24 mouse cellular contexts compared by ENCODE assay signal in genomic region chr1:97761477-97761876, GRCm38 (mm10). TPM values are rescaled to one million over a fixed set of nuclear protein-coding genes. Genes with fewer than 3 reads are reported as not detected.
A peak's percentile ranks its signal among the peaks of the same experiment; 100 is the strongest.
DNase-seq lines count a peak whose midpoint lies in the region; ATAC-seq and TF ChIP-seq lines count a peak whose summit lies in the region.
"Had no signal": no experiment of that assay in that cellular context is flagged by ENCODE, and none has a peak within 500 bp of the region (broad histone marks: within the 10 kb centered on the region; RNA-seq: fewer than 3 reads in every experiment).

No protein-coding gene starts in this region.

- 46% methylated on average over 6 of the region's 6 CpGs for WGBS in heart, embryonic 13.5 days
- 84% methylated on average over 6 of the region's 6 CpGs for WGBS in midbrain, embryonic 16.5 days

- peak overlapping the region; percentile 58; the same call in 1 of the 2 replicates for H3K9ac ChIP-seq in heart, embryonic 13.5 days
- no peak overlapping the region for H3K9ac ChIP-seq in midbrain, embryonic 16.5 days (ENCODE audit: low read depth, low read length)
- H3K9ac ChIP-seq: embryonic facial prominence, embryonic 13.5 days; forebrain, embryonic 12.5 days; hindbrain, embryonic 13.5 days; limb, embryonic 15.5 days; liver, embryonic 14.5 days; lung, embryonic 14.5 days; midbrain, embryonic 13.5 days had no signal

- no peak for ATAC-seq in heart, embryonic 13.5 days (ENCODE audit: extremely low read depth, insufficient number of reproducible peaks, low FRiP score, low TSS enrichment)
- no peak for ATAC-seq in midbrain, embryonic 16.5 days
- ATAC-seq: midbrain, embryonic 13.5 days had no signal

- H3K4me3 ChIP-seq in heart, embryonic 13.5 days: peak overlapping the region; percentile 34
- no peak overlapping the region for H3K4me3 ChIP-seq in midbrain, embryonic 16.5 days (ENCODE audit: low read depth, low read length)
- H3K4me3 ChIP-seq: embryonic facial prominence, embryonic 13.5 days; erythroblast, embryonic 14.5 days; forebrain, embryonic 12.5 days; hindbrain, embryonic 13.5 days; left cerebral cortex, adult 2 months; limb, embryonic 15.5 days; midbrain, embryonic 13.5 days had no signal

- TF ChIP-seq POLR2A in brain, embryonic 14.5 days (IDR thresholded peaks at IDR 0.05; ENCODE audit: borderline replicate concordance, extremely low read depth, insufficient read depth, insufficient read length, poor library complexity, severe bottlenecking): no peak

- peaks cover 19% of the 10 kb centered on the region; the same call in 1 of the 2 replicates for H3K4me1 ChIP-seq in heart, embryonic 13.5 days
- H3K4me1 ChIP-seq in midbrain, embryonic 16.5 days (ENCODE audit: control insufficient read depth, insufficient read depth, low read length): peaks cover 6% of the 10 kb centered on the region; the same call in 1 of the 2 replicates
- H3K4me1 ChIP-seq: embryonic facial prominence, embryonic 13.5 days; limb, embryonic 15.5 days had no signal

- H3K36me3 ChIP-seq in heart, embryonic 13.5 days: peaks cover 14% of the 10 kb centered on the region
- H3K36me3 ChIP-seq in midbrain, embryonic 16.5 days (ENCODE audit: control insufficient read depth, insufficient read depth, low read length): no peaks in the 10 kb centered on the region

- H3K4me2 ChIP-seq in heart, embryonic 13.5 days: peak overlapping the region; percentile 63
- H3K4me2 ChIP-seq in midbrain, embryonic 16.5 days (ENCODE audit: low read length): no peak overlapping the region
- H3K4me2 ChIP-seq: embryonic facial prominence, embryonic 13.5 days; forebrain, embryonic 12.5 days; hindbrain, embryonic 13.5 days; limb, embryonic 15.5 days; lung, embryonic 14.5 days; midbrain, embryonic 13.5 days had no signal

- DNase-seq in heart, adult 11 months: peak; percentile 92
- DNase-seq in heart, postnatal 25 days (ENCODE audit: low spot score): no peak
- peak; percentile 11 for DNase-seq in brain, embryonic 14.5 days (ENCODE audit: low read depth)
- DNase-seq in heart, postnatal 14 days: peak; percentile 17 to 36
- no peak for DNase-seq in kidney, postnatal 14 days
- DNase-seq in kidney, adult 18-20 months: no peak
- DNase-seq: cerebellum, adult 18-20 months; cerebellum, postnatal 14 days; kidney, adult 11 months; left cerebral cortex, postnatal 4 days; lung, embryonic 14.5 days; thymus, adult 2 months had no signal

- H3K27me3 ChIP-seq in heart, embryonic 13.5 days (replicated peaks): no peaks in the 10 kb centered on the region
- H3K27me3 ChIP-seq in midbrain, embryonic 16.5 days (ENCODE audit: control insufficient read depth, insufficient read depth, low read depth, low read length): no peaks in the 10 kb centered on the region
- H3K27me3 ChIP-seq: embryonic facial prominence, embryonic 13.5 days; forebrain, embryonic 12.5 days; hindbrain, embryonic 13.5 days; limb, embryonic 15.5 days; midbrain, embryonic 13.5 days had no signal

- H3K27ac ChIP-seq in heart, embryonic 13.5 days (replicated peaks): peak overlapping the region; percentile 86
- H3K27ac ChIP-seq in midbrain, embryonic 16.5 days (ENCODE audit: low read length): no peak overlapping the region
- H3K27ac ChIP-seq: embryonic facial prominence, embryonic 13.5 days; forebrain, embryonic 12.5 days; hindbrain, embryonic 13.5 days; kidney, postnatal 0 days; left cerebral cortex, adult 2 months; limb, embryonic 15.5 days; liver, embryonic 14.5 days; midbrain, embryonic 13.5 days; stomach, postnatal 0 days had no signal

- TF ChIP-seq CTCF in brain, embryonic 14.5 days (IDR thresholded peaks at IDR 0.05; ENCODE audit: borderline replicate concordance, extremely low read depth, insufficient read depth, insufficient read length): no peak

- H3K9me3 ChIP-seq in heart, embryonic 13.5 days: no peaks in the 10 kb centered on the region
- H3K9me3 ChIP-seq in midbrain, embryonic 16.5 days (replicated peaks; ENCODE audit: control insufficient read depth, low read length, poor library complexity, severe bottlenecking): no peaks in the 10 kb centered on the region
- H3K9me3 ChIP-seq: embryonic facial prominence, embryonic 13.5 days; forebrain, embryonic 12.5 days; hindbrain, embryonic 13.5 days; limb, embryonic 15.5 days; midbrain, embryonic 13.5 days had no signal

- intact Hi-C loops in heart, postnatal 25 days (cut with DNase I): loop anchor here (10.0 kb wide), 1 partner anchor 213 kb away; no protein-coding TSS in a partner anchor
- intact Hi-C loops in heart, postnatal 14 days (cut with DNase I): no loop called here

RNA-seq across cellular contexts. Expression of gene Gin1, which starts 8.5 kb away (rescaled TPM):
- 1 to 10 TPM; 8.3 to 8.4 TPM for total RNA-seq in heart, postnatal 25 days (2021)
- polyA plus RNA-seq in brain, embryonic 14.5 days (2012; rRNA removed): 6.7 and 6.8 TPM in 2 replicates
- 14.0 and 16.7 TPM in 2 replicates for polyA plus RNA-seq in heart, embryonic 13.5 days (2015; fragmentation: Nextera tagmentation; extraction: Ambion mirVana)
- 10 to 100 TPM in 1 of 2 experiments, 1 to 10 TPM in 1; 8.8 to 10.3 TPM for total RNA-seq in heart, postnatal 14 days (2021)
- polyA plus RNA-seq in midbrain, embryonic 16.5 days (2015; fragmentation: Nextera tagmentation; extraction: Ambion mirVana): 13.5 and 16.8 TPM in 2 replicates

RNA-seq across cellular contexts. Expression of gene Ppip5k2, which starts 8.7 kb away (rescaled TPM):
- total RNA-seq in heart, postnatal 25 days (2021): 10 to 100 TPM; 79.9 to 85.0 TPM
- polyA plus RNA-seq in brain, embryonic 14.5 days (2012; rRNA removed): 55.7 and 65.7 TPM in 2 replicates
- 32.2 and 33.1 TPM in 2 replicates for polyA plus RNA-seq in heart, embryonic 13.5 days (2015; fragmentation: Nextera tagmentation; extraction: Ambion mirVana)
- 100 to 1,000 TPM in 1 of 2 experiments, 10 to 100 TPM in 1; 90.2 to 117 TPM for total RNA-seq in heart, postnatal 14 days (2021)
- polyA plus RNA-seq in midbrain, embryonic 16.5 days (2015; fragmentation: Nextera tagmentation; extraction: Ambion mirVana): 62.8 and 70.1 TPM in 2 replicates

Comparison
In these comparisons a context has a peak if more than half of its experiments do, and no peak if none do; other contexts are left out.
1. DNase-seq: peak in heart, adult 11 months (single experiment), brain, embryonic 14.5 days (single experiment) and heart, postnatal 14 days (2 of 2); none in heart, postnatal 25 days (single experiment), kidney, postnatal 14 days (single experiment) and kidney, adult 18-20 months (single experiment).